Mouse (Mus musculus) thymus, postnatal 0 days (tissue): ENCODE results near the gene Slc35g2. TPM values are rescaled to one million over a fixed set of nuclear protein-coding genes. Genes with fewer than 3 reads are reported as not detected.

ENCODE experiments used
- DNase-seq: peaks from one replicate; pipeline ENCODE4 v3.0.0-alpha.2; 2015; ENCODE audit warnings: low spot score
- polyA plus RNA-seq: library from polyadenylated mRNA; unstranded; fragments of >200 nt; fragmentation: Nextera tagmentation; extraction: Ambion mirVana; gene quantifications from 2 replicates; pipeline ENCODE4 v1.2.1, GENCODE M21; 2015

Slc35g2 gene
- 0.86 and 1.2 TPM in 2 replicates for polyA plus RNA-seq

GRCm38 (mm10) chr9:100570626-100571233, at the start of gene Slc35g2:
Gene Slc35g2 (minus strand): TSS chr9:100571090.
- no peak for DNase-seq

GRCm38 (mm10) chr9:100616947-100617346, 46.1 kb upstream of the Slc35g2 start:
- no peak for DNase-seq

GRCm38 (mm10) chr9:100613501-100614071, 42.7 kb upstream of the Slc35g2 start:
- no peak for DNase-seq

GRCm38 (mm10) chr9:100605985-100606554, 35.2 kb upstream of the Slc35g2 start:
- no peak for DNase-seq

GRCm38 (mm10) chr9:100605522-100605921, 34.6 kb upstream of the Slc35g2 start:
- DNase-seq: no peak

- no peak for DNase-seq
Measured at GRCm38 (mm10) chr9:100603156-100603555, 32.3 kb upstream of the Slc35g2 start.

GRCm38 (mm10) chr9:100602130-100602529, 31.2 kb upstream of the Slc35g2 start:
- DNase-seq: no peak

GRCm38 (mm10) chr9:100599761-100600328, 29.0 kb upstream of the Slc35g2 start:
- DNase-seq: no peak

GRCm38 (mm10) chr9:100597546-100597945, 26.7 kb upstream of the Slc35g2 start, which contains the start of gene Stag1:
Gene Stag1 (plus strand): TSS chr9:100597798.
- no peak for DNase-seq

- DNase-seq: no peak
Measured at GRCm38 (mm10) chr9:100596317-100596716, 25.4 kb upstream of the Slc35g2 start.

GRCm38 (mm10) chr9:100590462-100590861, 19.6 kb upstream of the Slc35g2 start:
- DNase-seq: no peak

- no peak for DNase-seq
Measured at GRCm38 (mm10) chr9:100584031-100584430, 13.1 kb upstream of the Slc35g2 start.

- DNase-seq: no peak
Measured at GRCm38 (mm10) chr9:100582883-100583575, 12.1 kb upstream of the Slc35g2 start.

- DNase-seq: no peak
Measured at GRCm38 (mm10) chr9:100581543-100582492, 10.9 kb upstream of the Slc35g2 start.

- DNase-seq: no peak
Measured at GRCm38 (mm10) chr9:100580196-100580740, 9.4 kb upstream of the Slc35g2 start.

- no peak for DNase-seq
Measured at GRCm38 (mm10) chr9:100573942-100574341, 3.1 kb upstream of the Slc35g2 start.

GRCm38 (mm10) chr9:100573300-100573699, 2.4 kb upstream of the Slc35g2 start:
- no peak for DNase-seq

- no peak for DNase-seq
Measured at GRCm38 (mm10) chr9:100571511-100571910, 621 bp upstream of the Slc35g2 start.

GRCm38 (mm10) chr9:100569798-100570625, 878 bp downstream of the Slc35g2 start:
- DNase-seq: no peak
